Mouse (Mus musculus) inflammation-experienced regulatory T-cells, adult 6 months (primary cell): ENCODE results near the gene Wars. TPM values are rescaled to one million over a fixed set of nuclear protein-coding genes. Genes with fewer than 3 reads are reported as not detected.
A peak's percentile ranks its signal among the peaks of the same experiment; 100 is the strongest.

Experiments used
- ATAC-seq: one replicate; pipeline ENCODE4 v1.8.0; 2017
- polyA plus RNA-seq, 3 experiments: library from polyadenylated mRNA; unstranded; fragments of 100-300 nt; shearing (Covaris generic); gene quantifications; one replicate each; pipeline ENCODE4 v1.2.1; 2017

The Wars gene
- polyA plus RNA-seq, 3 experiments from 2014 or later = 47.8 to 53.4 (median 48.0) TPM

GRCm38 (mm10) chr12:108823036-108823435, 70.9 kb downstream of the Wars start:
- ATAC-seq = no peak

DNA sequence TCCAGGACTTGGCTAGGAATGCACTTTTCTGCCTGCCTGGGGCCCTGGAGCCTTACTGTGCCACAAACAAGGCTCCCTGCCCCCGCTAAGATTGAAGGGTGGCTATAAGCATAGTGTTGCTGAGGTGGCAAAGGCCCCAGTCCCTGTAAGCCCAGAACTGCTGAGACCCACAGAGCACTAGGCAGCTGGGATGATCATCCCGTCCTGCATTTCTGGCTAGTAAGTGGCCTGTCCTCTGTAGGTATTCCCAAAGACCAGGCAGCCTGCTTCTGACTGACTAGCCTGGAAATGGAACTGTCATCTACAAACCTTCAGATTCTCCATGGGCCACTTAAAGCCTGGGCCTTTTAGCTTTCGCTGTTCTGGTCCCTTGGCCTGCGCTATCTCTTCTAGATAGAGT, 73.5 kb downstream of the Wars start:
- ATAC-seq = no peak

DNA sequence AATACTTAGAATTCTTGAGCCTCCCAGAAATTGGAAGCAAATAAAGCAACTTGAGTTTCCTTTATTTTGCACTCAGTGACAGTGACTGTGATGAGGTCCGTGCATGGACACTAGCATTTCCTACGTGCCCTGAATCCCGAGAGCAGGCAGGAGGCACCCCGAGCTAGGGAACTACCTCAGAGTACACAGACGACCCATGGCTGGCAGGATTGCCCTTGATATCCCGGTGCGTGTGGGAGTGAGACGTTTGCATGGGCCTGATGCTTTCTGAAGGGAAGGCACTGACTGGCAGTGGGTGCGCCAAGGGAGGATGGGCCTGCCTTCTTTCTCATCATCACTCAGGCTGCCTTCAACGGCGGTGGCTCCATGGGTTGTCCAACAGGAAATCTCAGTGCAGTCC, 77.4 kb downstream of the Wars start:
- no peak for ATAC-seq

DNA sequence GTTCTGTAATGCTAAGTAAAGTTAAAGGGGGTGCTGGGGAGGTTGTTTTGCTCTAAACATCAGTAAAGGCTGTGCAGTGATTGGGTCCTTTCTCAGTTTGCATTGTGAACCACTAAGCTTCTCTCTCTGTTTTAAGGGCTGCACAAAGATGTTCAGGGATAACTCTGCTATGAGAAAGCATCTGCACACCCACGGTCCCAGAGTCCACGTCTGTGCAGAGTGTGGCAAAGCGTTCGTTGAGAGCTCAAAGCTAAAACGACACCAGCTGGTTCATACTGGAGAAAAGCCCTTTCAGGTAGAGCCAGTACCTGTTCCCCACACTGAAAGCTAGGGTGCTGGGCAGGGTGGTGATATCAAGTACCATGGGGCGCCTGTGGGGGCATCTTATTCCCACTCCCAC, 79.5 kb downstream of the Wars start:
- ATAC-seq = no peak

DNA sequence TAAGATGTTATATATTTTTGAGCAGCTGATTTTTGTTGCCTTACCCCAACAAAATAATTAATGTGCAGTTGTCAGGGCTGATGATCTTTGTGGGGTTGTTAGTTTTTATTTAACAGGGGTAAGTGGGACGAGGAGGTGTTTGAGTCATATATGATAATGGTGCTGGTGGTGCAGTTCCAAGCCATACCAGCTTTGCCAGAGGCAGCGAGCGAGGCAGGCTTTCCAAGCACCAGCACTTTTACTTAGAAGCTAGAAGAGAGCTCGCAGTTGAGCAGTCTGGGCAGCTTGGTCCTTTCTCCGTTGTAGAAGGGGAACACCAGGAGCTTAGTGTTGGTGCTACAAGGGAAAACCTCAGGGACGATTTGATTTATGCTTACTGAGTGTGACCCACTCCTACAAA, 81.5 kb downstream of the Wars start:
- no peak for ATAC-seq

- peak; percentile 50 for ATAC-seq
Observed at GRCm38 (mm10) chr12:108811133-108811532, 82.8 kb downstream of the Wars start.

DNA sequence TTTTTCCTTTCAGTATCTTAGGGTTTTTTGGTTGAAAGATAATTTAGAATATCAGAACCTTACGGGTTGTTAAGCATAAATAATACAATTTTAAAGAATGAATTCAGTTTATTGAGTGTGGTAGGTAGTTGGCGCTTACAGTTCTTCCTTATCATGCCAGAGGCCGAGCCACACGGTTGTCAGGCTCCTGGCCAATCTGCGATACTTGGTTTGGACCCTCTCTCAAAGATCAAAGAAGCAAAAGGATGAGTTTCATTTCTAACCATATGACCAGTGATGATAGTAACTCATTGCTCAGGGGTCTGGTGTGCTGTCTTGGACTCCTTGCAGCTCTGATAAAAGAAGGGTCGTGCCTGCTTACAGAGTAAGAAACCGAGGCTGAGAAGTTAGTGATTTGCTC, 83.7 kb downstream of the Wars start:
- no peak for ATAC-seq

Other genes starting within 250 kb of the Wars start
- gene Degs2, start 191.9 kb downstream of the Wars start, polyA plus RNA-seq = 1 to 10 TPM; 2.1 to 9.6 (median 8.8) TPM
- 10 to 100 TPM; 16.4 to 18.6 (median 17.1) TPM for gene Yy1, start 101.2 kb downstream of the Wars start, polyA plus RNA-seq
- 1 to 10 TPM; 1.4 to 4.3 (median 3.5) TPM for gene Slc25a29, start 58.3 kb downstream of the Wars start, polyA plus RNA-seq
- 1 to 10 TPM in 1 of 3 experiments, under 1 TPM in 2; 0.83 to 1.0 (median 0.99) TPM for gene Slc25a47, start 58.1 kb downstream of the Wars start, polyA plus RNA-seq
- 10 to 100 TPM in 1 of 3 experiments, 1 to 10 TPM in 2; 3.4 to 14.4 (median 6.0) TPM for gene Wdr25, start 543 bp downstream of the Wars start, polyA plus RNA-seq
- under 1 TPM in 1 of 3 experiments, not detected in 2; 0.24 TPM for gene Begain, start 174.0 kb upstream of the Wars start, polyA plus RNA-seq